Mouse (Mus musculus): ENCODE measurements around the gene Gdf3.
"Not testable (repeated sequence)": the region's sequence is repeated elsewhere in the genome, so short reads cannot be mapped to it uniquely, and the experiment has no call there.

The Gdf3 gene

DNA sequence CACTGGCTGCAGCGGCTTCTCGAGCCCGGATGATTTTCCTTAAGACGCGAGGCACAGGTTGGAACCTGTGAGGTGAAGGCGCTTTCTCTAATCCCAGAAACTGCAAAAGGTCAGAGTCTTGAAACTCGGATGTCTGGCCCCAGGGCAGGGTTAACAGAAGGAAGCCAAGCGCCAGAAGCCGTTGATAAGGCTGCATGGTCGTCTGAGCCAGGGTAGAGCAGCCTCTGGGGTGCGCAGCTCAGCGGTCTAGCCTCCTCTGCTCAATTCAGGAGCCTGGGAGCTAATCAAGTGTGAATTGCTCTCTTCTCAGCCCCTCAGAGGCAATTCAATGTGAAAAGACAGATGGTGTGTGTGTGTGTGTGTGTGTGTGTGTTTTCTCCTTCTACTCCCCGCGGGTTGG lies at the start of gene Gdf3:
Gene Gdf3, minus strand, starts transcription at position 317 of the 400 bp plus-strand sequence.
- DNase-seq (ENCODE audit: low read depth, low spot score), result no peak

GRCm38 (mm10) chr6:122659567-122659966 lies 49.7 kb upstream of the Gdf3 start:
- DNase-seq (ENCODE audit: low read depth, low spot score), result no peak

DNA sequence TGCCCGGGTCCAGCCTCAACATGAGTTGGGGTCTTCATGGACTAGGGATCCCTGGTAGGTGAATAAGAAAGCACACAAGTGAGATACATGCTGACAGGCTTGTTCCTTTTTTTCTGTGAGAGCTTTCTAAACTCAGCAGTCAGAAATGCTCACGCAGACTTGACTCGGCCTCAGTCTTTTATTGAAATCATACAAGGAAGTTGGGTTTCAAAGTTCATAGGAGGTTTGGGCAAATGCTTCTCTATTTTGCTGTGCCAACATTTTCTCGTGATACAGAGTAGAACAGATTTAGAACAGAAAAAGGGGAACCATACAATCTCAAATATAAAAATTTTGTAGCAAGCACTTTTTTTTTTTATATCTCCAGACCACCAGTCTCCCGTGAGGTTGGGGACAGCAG lies 47.7 kb upstream of the Gdf3 start:
- DNase-seq (ENCODE audit: low read depth, low spot score), result no peak

DNA sequence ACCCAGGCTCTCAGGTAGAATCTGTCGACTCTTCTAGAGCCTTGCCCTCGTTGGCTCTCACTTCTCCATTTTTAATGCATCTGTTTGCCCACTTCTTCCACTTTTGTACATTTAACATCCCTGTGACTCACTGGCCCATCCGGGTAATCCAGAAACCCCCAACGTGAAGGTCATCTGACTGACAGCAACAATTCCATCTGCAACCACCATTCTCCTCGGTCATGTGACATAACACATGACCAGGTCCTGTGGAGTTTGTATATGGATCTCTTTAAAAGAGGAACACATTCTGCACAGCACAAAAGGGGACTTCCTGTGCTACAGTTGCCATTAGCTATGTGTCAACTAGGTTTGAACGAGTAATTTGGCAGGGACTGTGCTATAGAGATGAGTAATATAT lies 44.4 kb upstream of the Gdf3 start:
- DNase-seq (ENCODE audit: low read depth, low spot score), result no peak

DNA sequence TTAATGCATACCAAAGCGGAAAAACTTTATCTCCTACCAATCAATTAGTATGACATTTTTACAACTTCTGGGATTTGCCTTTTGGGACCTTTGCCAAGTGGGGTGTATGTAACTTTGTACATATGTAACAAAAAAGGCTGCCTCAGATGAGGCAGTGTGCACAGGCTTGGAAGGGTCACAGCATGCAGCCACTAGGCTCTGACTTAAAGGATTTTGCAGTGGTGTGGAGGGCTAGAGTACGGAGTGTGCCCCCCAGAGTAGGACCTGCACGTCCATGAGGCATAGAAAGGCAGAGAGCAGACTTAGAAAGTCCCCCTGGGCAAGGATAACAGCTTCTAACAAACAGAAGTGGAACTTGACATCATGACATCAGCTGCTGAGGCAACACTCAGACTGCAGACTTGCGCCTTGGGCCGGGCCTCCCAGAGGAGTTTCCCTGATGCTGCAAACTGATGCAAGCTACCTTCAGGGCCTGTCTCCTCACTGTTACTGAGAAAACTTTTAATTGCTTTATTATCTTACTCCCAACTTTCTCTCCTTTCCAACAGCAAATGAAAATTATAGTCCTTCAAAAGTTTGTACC lies 40.6 kb upstream of the Gdf3 start:
- no peak for DNase-seq (ENCODE audit: low read depth, low spot score)

DNA sequence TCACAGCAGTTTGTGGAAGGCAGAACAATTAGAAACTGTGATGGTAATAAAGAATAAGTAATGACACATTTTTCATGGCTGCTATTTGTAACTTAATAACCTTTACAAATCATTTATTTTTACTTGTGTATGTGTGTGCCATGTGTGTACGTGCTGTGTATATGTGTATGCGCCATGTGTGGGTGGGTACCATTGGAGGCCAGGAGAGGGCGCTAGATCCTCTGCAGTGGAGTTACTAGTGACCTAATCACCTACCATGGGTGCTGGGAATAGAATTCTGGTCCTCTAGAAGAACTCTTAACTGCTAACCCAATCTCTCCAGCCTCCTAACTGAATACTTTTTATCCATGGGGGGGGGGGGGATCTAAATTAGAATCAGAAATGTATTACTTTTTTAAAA lies 40.0 kb upstream of the Gdf3 start:
- DNase-seq (ENCODE audit: low read depth, low spot score), result no peak

DNA sequence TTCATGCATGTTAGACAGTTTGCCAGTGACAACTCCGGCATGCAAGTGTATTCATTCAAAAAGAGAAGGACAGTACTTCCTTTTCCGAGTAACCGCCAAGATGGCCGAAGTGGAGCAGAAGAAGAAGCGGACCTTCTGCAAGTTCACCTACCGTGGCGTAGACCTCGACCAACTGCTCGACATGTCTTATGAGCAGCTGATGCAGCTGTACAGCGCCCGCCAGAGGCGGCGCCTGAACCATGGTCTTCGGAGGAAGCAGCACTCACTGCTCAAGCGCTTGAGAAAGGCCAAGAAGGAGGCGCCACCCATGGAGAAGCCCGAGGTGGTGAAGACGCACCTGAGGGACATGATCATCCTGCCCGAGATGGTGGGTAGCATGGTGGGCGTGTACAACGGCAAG lies 34.3 kb upstream of the Gdf3 start:
- DNase-seq (ENCODE audit: low read depth, low spot score), result not testable (repeated sequence)

DNA sequence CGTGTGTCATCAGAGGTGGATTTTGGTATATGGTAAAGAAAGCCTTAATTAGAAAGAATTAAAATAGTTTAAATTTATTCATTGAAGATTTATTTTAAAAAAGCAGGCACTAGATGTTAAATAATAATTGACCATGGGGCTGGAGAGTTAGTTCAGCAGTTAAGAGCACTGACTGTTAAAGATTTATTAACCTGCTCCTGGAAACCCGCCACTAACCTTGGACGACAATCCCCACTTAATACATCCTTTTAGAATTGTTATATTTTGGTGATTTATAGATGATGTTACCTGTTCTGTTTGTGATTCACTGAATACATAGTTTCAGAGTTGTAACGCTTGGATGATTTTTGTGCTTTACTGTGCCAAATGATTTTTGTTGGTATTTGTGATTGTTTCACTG lies 27.7 kb upstream of the Gdf3 start:
- not testable (repeated sequence) for DNase-seq (ENCODE audit: low read depth, low spot score)

DNA sequence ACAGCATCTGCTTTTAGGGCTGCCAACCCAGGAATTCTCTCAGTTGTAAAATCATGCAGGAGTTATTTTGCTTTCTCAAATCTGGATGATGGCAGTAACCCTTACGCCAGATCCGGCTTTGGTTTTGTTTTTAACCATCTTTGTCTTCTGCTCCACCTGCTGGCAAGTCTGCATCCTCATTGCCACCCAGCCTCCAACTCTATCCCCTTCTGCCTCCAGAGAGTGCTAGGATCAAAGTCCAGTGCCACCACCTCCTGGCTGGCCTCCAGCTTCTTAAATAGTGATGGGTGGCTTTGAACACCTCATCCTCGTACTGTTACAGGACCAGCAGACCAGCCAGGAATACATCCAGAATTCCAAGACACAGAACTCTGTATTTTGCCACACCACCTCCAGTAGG lies 26.8 kb upstream of the Gdf3 start:
- no peak for DNase-seq (ENCODE audit: low read depth, low spot score)

GRCm38 (mm10) chr6:122635315-122635714 lies 25.4 kb upstream of the Gdf3 start:
- no peak for DNase-seq (ENCODE audit: low read depth, low spot score)

DNA sequence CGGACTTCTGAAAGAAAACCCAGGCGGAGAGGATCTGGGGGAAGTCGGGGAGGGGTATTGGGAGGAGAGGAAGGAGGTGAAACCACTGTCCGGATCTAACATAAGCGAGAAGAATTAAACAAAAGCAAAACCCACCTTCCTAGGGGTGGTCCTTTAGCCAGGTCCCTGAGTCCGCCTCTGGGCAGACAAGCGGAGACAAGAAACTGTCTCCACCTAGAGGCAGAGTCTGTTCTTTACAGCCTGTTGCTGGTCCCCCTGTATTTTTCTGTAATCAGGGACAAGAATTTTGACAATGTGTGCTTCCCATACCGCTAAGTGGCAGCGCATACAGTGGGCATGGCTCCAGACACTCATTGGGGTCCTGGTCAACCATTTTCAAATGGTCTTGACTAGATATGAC lies 23.5 kb upstream of the Gdf3 start:
- no peak for DNase-seq (ENCODE audit: low read depth, low spot score)

- no peak for DNase-seq (ENCODE audit: low read depth, low spot score)
Observed at GRCm38 (mm10) chr6:122627469-122628108, 17.7 kb upstream of the Gdf3 start.

DNA sequence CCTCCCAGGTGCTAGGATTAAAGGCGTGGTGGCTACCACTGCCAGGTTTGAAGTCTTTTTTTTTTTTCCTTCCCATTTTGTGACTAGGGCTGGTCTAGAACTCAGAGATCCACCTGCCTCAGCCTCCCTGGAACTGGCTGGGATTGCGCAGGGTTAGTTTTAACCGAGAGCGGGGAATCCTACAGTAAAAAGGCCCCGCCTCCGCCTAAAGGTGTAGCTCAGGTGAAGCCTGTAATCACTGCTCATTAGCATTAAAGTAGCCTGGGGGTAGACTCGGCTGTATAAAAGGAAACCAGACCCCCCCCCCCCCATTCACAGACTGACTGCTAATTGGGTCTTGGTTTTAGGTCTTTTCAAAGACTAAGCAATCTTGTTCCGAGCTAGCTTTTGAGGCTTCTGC lies 16.2 kb upstream of the Gdf3 start, which contains the start of gene Dppa3:
Gene Dppa3, plus strand, starts transcription at position 301 of the 400 bp plus-strand sequence.
- DNase-seq (ENCODE audit: low read depth, low spot score), result no peak

- DNase-seq (ENCODE audit: low read depth, low spot score), result no peak
Observed at GRCm38 (mm10) chr6:122625156-122625555, 15.3 kb upstream of the Gdf3 start.

- no peak for DNase-seq (ENCODE audit: low read depth, low spot score)
Observed at GRCm38 (mm10) chr6:122624480-122624879, 14.6 kb upstream of the Gdf3 start.

DNA sequence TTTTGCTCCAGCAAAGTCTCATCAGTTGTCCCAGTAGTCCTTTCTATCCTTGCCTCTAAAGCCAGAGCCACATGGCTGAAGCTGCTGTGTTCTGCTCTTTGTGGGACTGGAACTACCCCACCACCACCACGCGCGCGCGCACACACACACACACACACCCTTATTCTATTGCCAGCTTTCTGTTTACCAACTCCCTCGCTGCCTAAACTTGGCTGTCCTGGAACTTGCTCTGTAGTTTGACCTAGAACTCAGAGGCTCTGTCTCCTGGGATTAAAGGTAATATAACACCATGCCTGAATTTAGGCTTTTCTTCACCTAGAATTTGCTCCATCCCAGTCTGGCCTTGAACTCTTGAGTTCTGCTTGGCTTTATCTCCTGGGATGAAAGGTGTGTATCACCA lies 11.2 kb upstream of the Gdf3 start:
- no peak for DNase-seq (ENCODE audit: low read depth, low spot score)

- no peak for DNase-seq (ENCODE audit: low read depth, low spot score)
Observed at GRCm38 (mm10) chr6:122616022-122616421, 6.1 kb upstream of the Gdf3 start.

DNA sequence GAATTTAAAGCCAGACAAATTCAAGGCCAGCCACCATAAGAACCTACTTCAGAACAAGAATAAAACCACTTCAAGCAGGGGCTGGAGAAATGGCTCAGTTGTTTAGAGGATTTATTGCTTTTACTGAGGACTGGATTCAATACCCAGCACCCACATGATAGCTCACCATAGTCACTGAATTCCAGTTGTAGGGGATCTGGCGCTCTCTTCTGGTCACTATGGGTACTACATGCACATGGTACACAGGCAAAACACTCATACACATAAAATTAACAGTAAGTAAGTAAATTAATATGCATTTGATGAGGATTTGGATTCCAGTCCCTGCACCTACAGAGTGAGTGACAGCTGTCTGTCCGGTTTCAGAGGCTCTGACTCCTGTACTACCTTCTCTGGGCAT lies 4.2 kb upstream of the Gdf3 start:
- DNase-seq (ENCODE audit: low read depth, low spot score), result no peak

- DNase-seq (ENCODE audit: low read depth, low spot score), result no peak
Observed at GRCm38 (mm10) chr6:122612426-122612825, 2.5 kb upstream of the Gdf3 start.

- DNase-seq (ENCODE audit: low read depth, low spot score), result no peak
Observed at GRCm38 (mm10) chr6:122609377-122609728, 534 bp downstream of the Gdf3 start.

- DNase-seq (ENCODE audit: low read depth, low spot score), result no peak
Observed at GRCm38 (mm10) chr6:122608434-122609376, 1.2 kb downstream of the Gdf3 start.

GRCm38 (mm10) chr6:122607700-122608099 lies 2.2 kb downstream of the Gdf3 start:
- no peak for DNase-seq (ENCODE audit: low read depth, low spot score)

DNA sequence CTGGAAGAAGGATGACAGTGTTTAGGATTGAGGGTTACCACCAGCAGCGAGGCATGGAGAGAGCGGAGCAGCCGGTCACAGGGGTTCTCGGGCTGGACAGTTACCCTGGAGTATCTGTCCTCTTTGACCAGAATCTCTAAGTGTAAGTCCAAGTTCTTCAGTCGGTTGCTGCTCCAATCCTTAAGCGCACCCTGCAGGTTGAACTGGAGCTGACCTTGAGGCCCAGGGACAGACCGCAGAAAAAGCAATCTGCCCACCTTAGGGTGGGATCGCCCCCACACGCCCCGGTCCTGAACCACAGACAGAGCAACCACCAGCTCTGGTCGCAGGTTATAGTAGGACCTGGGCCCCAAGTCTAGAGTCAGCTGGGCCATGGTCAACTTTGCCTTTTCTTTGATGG lies 3.2 kb downstream of the Gdf3 start:
- DNase-seq (ENCODE audit: low read depth, low spot score), result no peak

Data from WW6 (cell line).